Mouse (Mus musculus) retina, embryonic 14.5 days (tissue): Measurements from ENCODE around the gene Thpo.

Source experiments
- DNase-seq: peaks from one replicate; pipeline ENCODE4 v3.0.0-alpha.2; 2015; ENCODE audit warnings: low spot score

Gene Thpo

DNA sequence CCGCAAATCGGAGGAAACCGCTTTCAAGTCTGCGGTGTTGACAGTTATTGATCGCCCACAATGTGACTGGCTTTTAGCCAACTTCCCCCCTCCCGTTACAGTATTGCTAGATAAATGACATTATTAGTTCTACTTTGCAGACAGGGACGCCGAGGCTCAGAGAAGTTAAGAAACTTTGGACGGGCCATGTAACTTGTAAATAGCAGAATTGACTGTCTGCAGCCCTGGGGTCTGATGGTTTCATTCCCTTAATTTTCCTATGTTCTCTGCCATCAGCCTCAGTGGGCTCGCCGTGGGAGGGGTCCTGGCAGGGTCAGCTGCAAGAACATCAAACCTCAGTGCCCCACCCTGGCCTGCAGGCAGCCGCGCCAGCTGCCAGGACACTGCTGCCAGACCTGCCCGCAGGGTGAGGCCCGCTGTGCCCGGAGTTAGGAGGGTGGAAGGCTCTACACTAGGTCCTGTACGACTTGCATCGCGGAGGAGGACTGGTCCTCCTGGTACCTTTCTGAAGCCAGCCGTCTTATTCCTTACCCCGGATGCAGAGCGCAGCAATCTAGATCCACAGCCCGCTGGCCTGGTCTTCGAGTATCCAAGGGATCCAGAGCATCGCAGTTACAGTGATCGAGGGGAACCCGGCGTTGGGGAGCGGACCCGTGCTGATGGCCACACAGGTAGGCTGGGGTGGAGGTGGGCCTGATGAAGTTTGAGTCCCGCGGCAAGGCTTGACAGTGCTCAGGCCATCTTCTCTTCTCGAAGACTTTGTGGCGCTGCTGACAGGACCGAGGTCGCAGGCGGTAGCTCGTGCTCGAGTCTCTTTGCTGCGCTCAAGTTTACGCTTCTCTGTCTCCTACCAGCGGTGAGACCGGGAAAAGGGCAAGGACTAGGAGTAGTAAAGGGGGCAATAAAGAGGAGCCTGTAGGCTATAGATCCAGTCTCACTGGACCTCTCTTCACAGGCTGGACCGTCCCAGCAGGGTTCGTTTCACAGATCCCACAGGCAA, at the start of gene Thpo:
TSS of gene Thpo (minus strand) at position 781 of the 1,000 bp plus-strand sequence.
- DNase-seq, result peak; percentile 45

DNA sequence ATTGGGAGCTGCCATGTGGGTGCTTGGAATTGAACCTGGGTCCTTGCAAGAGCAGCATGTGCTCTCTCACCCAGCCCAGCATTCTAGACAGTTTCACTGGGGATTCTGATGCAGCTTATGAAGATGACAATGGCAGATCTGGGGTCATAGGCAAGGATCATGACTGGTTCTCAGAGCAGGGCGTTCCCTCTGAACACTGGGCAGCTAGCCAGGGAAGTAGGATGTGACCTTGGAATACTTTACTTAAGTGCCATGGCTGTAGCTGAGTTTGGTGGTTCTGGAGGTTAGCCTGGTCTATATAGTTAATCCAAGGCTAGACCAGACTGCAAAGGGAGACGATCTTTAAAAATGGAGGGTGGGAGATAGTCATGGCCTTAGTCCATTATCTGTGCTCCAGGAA, 49.6 kb upstream of the Thpo start:
- no peak for DNase-seq

- DNase-seq, result no peak
Measured at GRCm38 (mm10) chr16:20781101-20781630, 46.9 kb upstream of the Thpo start.

- DNase-seq, result no peak
Measured at GRCm38 (mm10) chr16:20779846-20780245, 45.5 kb upstream of the Thpo start.

DNA sequence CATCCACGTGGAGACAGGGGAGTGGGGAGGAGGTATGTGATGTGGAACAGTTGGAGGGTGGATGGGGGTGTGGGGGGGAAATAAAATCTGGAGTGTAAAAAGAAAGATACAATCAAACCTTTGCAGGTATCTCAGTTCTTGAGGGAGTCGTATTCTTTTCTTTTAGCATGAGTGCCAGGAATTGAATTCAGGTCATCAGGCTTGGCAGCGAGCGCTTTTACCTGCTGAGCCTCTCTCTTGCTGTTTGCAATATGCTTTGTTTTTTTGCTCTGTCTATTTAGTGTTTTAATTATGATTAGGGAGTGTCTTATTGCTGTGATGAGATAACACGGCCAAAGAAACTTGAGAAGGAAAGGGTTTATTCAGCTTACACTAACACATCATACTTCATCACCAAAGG, 40.7 kb upstream of the Thpo start:
- DNase-seq, result no peak

GRCm38 (mm10) chr16:20765244-20765643, 30.9 kb upstream of the Thpo start:
- DNase-seq, result peak; percentile 81

- DNase-seq, result peak; percentile 75
Measured at GRCm38 (mm10) chr16:20761681-20762080, 27.4 kb upstream of the Thpo start.

DNA sequence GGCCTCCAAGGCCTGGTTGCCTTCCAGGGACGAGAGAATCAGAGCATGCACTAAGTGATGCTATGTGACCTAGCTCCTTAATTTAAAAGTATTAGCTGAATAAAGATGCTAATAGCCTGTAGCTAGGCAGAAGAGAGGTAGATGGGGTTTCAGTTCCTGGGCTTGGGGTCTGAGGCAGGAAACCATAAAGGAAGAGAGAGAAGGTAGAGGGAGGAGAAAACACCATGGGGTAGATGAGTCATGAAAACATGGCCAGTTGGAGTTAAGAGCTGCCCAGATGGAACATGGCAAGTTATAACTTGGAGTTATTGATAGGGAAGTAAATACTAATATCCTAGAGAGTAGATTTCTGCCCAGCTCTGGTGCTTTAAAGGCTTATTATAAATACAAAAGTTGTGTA, 23.1 kb upstream of the Thpo start:
- DNase-seq, result no peak

- DNase-seq, result no peak
Measured at GRCm38 (mm10) chr16:20756052-20756451, 21.7 kb upstream of the Thpo start.

GRCm38 (mm10) chr16:20750518-20750917, 16.2 kb upstream of the Thpo start:
- DNase-seq, result no peak

DNA sequence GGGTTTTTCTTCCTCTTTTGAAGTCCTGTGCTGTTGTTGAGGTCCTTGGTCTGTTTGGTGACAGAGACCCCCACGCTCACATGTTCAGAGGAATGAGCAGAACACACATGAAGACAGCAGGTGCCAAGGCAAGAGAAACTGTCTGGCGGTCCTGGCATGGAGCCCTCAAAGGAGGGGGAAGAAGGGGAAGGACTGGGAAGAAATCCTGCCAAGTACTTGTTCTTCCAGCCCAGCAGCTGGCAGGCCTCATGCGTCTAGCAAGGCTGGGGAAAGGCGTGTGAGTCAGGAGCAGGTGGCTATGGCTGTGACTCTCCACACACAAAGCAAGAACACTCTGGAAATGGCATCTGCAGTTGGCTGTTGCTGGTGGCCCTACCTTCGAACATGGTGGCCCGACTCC, 12.3 kb upstream of the Thpo start:
- DNase-seq, result no peak

DNA sequence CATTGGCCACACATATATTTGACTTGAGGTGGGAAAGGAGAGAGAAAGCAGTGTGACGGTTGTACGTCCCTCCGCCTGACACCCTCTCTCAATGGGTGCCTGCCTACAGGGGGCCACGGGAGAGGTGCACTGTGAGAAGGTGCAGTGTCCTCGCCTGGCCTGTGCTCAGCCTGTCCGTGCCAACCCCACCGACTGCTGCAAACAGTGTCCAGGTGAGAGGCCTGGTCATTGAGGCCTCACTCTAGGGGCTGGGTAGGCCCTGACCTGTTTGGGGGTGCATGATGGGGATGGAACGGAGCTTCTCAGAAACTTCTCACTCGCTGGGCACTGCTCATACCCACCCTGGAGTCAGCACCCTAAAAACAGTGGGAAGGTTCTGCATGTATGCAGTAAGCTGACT, 5.5 kb upstream of the Thpo start:
- DNase-seq, result no peak

- no peak for DNase-seq
Measured at GRCm38 (mm10) chr16:20736823-20737222, 2.5 kb upstream of the Thpo start.

DNA sequence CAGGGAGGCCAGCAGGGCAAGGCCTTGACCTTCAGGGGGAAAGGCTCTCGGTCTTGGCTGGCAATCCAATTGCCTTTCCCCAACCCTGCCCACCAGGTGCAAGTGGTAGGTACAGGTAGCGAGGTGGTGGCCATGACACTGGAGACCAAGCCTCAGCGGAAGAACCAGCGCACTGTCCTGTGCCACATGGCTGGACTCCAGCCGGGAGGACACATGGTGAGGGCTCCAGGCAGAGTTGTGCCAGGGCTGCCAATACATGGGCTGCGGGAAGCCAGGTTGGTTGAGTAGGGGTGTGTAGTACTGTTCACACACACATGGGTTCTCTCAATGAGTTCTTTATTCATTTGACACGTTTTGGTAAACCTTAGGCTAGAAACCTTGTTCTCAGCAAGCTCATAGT, 1.9 kb upstream of the Thpo start:
- DNase-seq, result no peak

- DNase-seq, result no peak
Measured at GRCm38 (mm10) chr16:20735651-20736050, 1.3 kb upstream of the Thpo start.

DNA sequence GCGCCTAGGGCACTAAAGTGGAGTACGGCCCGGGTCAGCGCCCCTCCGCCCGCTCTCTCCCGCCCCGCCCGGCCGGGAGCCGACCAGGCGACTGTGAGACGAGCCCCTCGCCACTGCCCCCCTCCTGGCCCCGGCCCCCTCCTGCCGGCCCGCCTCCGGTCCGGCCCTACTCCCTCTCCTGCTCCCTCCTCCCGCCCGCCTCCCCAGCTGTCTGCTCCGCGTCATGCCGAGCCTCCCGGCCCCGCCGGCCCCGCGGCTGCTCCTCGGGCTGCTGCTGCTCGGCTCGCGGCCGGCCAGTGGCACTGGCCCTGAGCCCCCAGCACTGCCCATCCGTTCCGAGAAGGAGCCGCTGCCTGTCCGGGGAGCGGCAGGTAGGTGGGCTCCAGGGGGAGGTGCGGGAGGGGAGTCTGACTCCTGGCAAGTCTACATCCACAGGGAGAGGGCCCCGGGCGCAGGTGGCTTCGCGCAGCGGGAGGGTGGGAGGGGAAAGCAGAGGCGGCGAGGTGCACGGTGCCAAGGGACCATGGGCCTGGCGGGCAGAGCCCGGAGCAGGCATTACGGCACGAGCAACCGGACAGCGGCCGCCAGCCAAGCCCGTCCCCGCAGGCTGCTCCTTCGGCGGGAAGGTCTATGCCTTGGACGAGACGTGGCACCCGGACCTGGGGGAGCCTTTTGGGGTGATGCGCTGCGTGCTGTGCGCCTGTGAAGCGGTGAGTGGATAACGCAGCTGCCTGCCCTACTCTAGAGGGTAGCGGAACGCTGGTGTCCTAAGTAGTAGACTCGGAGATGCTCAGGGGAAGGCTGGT, 1.2 kb downstream of the Thpo start, which contains the start of gene Chrd:
TSS of gene Chrd (plus strand) at position 203 of the 806 bp plus-strand sequence.
- peak; percentile 72 for DNase-seq

DNA sequence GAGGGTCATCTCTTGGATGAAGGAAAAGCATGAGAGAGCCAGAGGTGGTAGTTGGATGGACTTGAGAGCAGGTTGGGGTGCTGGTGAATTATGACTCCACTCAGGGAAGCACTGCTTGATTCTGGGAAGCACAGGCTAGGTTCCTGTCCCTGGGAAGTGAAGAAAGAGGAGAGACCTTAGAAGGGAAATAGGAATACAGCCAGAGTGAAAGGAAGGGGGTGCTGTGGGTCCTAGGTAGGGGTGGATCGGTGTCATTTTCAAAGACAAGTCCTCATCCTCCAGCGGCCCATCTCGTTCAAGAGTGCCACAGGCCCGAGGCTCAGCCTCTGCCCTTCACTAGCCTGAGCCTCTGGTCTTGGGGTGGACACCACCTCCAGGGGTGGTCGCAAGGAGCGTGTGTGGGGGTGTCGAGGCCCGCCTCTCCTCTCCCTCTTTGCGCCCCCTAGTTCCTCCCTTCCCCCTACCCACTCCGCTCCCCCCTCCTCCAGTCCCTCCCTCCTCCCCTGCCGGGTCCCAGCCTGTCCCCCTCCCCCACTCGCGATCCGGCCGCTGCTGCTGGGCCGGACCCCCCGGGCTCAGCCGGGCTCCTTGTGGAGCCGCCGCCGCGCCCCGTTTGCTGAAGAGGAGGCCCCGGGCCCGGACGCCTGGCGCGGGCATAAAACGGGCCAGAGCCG, 1.9 kb downstream of the Thpo start:
- no peak for DNase-seq

DNA sequence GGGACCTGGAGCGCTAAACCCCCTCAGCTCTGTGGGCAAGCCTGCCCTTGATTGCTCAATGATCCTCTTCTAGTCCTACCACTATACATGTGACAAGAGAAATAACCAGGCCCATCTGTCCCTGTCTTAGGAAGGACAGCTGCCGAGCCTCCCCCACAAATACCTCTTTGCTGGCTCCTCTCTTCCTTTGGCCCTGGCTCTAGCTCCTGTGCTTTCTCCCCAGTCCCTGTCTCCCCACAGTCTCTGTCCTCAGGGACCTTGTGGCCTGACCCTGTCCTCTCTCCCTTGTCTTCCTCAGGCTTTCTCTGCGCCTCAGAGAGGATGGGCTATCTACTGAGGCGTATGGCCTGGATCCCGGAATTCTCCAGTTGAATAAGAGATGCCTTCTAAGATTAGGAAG, 2.6 kb downstream of the Thpo start:
- DNase-seq, result peak; percentile 20

DNA sequence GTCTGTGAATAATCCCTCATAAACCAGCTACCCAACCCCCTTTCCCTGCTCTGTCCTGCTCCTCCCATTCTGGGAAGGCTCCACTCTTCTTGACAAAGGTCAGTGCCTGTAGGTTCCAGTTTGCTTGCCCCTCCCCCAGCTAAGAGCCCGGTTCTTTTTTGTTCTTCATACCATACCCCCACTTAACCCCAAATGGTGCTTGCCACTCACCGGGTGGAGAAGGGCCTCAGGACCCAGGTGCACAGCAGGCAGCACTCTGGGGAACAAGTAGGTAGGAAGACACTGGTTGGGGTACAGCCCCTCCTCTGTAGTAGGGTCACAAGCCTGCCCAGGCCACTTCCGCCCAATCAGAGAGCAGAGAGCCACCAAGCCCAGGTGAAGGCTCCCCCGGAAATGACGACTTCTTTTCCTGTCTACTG, 4.0 kb downstream of the Thpo start:
- no peak for DNase-seq

DNA sequence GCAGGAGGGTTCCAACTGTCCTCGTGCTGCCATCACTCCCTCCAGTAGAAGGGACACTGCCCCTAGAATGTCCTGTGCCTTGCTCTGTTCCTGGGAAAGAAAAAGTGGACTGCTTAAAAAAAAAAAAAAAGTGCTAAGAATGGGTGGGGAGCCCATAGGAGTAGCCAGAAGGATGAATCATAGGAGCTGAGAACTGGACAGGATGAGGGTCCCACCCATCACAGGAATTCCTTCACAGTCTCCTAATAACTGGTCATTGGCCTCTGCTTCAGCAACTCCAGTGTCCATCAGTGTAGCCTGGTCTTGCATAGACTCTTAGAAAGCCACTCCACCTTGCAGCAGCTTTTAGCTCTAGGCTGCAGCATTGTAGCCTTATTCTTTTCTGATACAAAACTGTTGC, 7.9 kb downstream of the Thpo start:
- no peak for DNase-seq

DNA sequence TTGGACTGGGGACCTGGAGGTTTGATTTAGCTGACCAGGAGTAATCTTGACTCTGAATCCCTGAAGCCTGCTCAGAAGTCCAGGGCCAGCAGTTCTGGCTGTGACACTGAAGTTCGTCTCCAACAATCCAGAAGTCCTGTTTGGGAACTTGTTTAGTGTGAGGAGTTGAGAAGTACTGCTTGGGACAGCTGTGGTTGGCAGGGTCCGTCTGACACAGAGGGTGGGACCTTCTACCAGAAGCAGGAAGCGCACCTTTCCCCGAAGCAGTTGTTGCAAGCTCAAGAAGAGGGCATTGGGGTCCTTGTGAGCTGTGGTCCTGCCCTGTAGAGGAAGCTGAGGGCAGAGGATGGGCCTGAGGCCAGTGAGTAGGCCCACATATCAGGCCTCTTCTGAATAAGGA, 8.6 kb downstream of the Thpo start:
- DNase-seq, result no peak

- no peak for DNase-seq
Measured at GRCm38 (mm10) chr16:20725321-20725720, 9.0 kb downstream of the Thpo start.
